Mouse (Mus musculus) kidney, postnatal 4 days (tissue): ENCODE data around the gene Unc119b.
A peak's percentile ranks its signal among the peaks of the same experiment; 100 is the strongest.
"Not testable (repeated sequence)": the region's sequence is repeated elsewhere in the genome, so short reads cannot be mapped to it uniquely, and the experiment has no call there.

Experiments used
- DNase-seq, 2 experiments: peaks; one replicate each; pipeline ENCODE4 v3.0.0; 2021; ENCODE audit warnings: mixed read lengths in 2 of 2

The Unc119b gene

DNA sequence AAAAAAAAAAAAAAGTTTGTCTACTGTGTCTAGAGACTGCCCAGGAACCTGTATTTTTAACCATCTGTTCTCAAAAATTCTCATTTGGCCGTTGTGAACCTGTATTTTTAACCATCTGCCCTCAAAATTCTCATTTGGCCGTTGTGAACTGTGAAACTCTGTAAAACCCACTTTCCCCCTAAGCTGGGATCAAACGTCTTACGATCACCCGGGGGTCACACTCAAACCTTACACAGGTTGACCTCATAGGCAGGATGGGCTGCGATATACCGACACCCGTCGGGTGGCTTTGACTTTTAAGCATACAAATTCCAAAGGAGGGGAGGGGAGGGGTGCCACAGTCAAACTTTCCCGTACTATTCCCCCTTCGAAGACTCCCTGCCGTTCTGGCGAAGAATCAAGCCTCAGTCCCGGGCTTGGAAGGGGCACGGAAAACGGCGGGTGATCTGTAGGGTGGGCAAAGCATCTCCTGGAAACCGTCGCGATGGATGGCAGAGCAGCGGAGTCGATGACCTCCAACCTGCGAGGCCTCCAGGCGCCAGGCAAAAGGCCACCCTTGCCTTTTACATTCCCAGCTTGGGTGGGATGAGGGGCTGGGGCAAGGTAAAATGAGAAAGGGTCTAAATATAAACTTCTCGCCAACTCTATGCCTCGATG is 22.3 kb upstream of the Unc119b start:
- DNase-seq, result peak in 1 of 2 experiments; percentile 35

DNA sequence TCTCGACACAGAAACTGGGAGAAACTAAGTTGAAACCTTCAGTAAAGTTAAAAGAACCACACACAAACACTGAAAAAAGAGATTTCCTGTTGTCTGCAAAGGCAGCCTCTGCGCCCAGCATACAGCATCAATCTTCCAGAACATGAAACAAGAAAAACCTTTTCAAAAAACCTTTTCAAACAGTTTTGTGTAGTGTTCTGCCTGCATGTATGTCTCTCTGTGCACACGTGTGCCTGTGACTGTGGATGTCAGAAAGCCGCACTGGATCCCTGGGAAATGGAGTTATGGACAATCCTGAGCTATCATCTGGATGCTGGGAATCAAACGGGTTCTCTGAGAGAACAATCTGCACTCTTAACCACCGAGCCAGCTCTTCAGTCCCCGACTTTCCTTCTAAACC is 21.6 kb upstream of the Unc119b start:
- no peak for DNase-seq

DNA sequence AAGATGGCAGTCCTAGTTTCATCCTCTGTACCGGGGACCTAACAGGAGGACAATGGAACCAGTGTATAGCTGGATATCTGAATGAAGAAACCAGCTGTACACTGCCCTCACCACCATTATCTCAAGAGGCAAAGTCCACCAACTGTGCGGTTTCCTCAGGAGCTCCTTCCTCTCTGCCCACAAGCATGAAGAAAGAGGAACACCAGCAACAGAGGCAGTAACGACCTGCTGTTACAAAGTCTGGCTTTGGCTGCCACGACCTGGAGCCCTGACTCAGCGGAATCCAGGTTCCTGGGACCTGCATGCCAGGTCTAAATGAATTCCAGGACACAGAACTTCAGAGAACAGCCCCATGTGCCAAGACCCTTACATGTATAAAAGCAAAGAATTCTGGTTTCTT is 21.1 kb upstream of the Unc119b start:
- peak; percentile 55 to 69 for DNase-seq

DNA sequence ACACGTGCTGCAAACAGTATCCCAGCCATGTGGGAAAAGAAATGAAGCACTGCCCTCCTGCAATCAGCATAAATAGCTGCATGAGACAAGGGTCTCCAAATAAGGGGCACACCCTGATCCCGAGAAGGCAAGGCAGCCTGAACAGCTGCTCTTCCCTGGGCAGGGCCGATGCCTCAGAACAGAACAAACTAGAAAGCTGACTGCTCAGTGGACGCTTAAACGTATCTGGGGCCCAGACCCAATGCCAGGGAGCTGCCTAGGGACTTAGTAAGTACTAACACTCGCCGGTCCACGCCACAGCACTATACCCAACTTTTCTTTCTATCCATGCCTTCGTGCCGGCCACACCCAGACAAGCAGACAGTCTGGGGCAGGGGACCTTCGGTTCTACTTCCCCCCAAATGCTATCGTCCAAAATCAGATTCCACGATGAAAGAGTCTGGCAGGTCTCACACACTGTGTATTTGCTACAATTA is 20.4 kb upstream of the Unc119b start:
- no peak for DNase-seq

DNA sequence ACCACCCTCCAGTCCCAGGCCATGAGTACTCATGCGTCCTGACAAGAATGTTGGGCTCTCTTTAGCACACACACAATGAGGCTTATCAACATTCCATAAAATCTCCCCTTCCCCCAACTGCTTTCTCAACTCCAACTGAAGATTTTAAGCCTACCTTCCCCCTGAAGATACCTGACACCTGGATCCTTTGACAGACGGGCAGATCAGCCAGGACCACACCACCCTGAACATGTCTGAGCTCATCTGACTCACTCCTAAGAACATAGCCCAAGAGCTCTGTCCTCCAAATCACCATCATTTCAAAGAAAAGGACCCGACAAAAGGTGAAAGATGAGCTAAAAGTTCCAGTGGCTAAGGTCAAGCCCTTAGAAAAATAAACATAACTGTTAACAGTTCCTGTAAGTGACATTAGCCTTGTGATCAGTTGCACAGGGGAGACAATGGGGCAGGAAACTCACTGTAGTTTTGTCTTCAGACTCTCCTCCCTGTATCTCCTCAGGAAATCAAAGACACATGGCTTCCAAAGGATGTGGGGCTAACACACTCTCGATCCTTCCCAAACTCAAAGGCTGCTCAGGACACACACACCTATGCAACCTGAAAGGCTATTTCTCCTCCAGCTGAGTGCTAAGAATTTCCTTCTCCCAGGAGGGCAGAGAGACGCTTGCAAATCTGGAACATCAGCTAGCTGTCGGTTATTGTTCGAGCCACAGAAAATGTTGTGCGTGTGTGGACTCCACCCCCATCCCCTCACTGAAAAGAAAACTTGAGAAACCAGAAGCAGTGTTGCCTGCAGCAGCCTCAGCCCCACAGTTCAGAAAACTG is 17.6 kb upstream of the Unc119b start:
- no peak for DNase-seq

DNA sequence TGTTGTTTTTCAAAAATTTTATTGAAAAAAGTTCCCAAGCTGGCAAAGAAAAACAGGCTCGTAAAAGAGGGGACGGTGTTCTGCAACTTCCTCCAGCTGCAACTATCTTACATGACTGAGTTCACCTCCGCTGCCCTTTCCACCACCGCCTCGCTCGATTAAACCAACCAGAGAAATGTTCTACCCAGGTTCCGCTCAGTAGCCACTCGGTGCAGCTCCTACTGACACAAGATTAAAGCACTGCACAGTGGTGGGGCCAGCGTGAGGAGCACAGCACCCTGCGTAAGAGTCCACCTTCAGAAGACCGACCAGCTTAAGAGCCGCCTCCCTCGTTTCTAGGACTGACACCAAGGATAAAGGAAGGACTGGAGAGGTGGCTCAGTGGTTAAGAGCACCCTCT is 16.7 kb upstream of the Unc119b start:
- DNase-seq, result peak; percentile 62 to 77

DNA sequence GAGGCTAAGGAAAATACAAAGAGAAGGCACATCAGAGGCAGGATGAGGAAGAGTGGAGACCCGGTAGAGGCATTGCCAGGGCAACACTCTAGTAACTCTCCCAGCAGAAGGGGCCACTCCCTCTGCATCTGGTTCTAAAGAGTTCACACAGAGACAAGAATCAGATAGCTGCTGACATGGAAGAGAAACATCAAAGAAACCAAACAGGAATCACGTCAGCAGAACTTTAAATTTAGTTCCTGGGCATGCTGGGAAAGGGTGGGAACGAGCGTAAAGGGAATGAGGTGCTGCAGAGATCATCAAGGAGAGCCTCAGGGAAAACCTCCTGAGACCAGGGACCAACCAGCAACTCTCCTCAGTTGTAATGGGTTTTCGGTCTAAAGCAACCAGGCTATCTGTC is 16.2 kb upstream of the Unc119b start:
- DNase-seq, result peak in 1 of 2 experiments; percentile 14

DNA sequence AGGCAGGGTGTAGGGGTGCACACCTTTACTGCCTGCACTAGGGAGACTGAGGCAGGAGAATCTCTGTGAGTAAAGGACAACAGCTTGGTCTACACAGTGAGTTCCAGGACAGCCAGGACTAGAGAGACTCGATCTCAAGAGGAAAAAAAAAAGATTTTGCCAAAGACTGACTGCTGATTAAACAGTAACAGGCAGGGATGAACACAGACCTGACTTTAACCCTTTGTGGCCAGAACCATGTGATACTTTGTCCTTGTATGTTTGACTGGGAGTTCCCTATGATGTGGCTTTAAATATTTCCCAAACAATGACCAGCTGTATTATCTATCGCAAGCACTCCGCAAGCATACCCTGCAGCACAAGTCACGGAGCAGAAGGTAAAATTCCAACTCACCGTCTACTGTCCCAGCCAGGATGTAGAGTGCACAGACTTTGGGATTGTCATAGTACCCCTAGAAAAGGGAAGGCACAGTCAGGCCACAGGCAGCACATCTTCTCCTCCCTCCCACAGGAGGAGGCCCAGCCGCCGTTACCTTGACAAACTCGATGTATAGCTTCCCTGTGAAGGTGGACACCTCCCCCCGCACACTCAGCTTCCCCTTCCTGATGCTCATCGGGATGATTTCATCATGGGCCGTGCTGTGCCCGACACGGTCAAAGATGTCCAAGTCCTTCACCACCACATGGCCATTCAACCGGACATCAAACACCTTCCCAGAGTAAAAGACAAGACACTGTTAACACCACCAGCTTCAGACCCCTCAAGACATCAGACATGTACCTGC is 15.1 kb upstream of the Unc119b start:
- no peak for DNase-seq

DNA sequence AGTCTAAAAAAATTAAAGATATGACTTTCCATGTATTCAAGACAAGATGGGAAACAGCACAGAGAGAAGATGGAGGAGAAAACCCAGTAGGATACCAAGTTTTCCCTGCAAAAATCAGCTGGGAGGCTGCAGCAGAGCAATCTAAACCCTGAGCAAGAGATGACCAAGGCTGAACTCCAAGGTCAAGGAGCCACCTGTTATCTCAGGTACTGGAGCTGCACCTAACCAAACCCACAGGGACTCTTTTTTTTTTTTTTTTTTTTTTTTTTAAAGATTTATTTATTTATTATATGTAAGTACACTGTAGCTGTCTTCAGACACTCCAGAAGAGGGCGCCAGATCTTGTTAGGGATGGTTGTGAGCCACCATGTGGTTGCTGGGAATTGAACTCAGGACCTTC is 14.1 kb upstream of the Unc119b start:
- not testable (repeated sequence) for DNase-seq

DNA sequence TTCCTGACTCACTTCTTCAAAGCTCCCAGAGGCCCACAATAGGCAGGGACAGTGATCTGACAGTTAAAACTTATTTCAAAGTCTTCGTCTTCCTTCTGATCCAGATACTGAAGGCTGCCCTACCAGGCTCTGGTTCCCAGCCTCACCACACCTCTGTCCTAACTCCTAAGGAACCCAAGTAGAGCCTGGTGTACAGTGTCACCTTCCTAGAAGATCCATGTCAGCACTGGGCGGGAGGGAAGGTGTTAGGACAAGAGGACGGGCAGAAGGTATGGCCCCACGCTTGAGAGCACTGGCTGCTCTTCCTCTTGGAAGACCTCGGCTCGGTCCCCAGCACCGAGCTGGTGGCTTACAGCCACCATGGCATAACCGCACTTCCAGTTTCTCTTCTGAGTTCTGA is 13.6 kb upstream of the Unc119b start:
- DNase-seq, result no peak

DNA sequence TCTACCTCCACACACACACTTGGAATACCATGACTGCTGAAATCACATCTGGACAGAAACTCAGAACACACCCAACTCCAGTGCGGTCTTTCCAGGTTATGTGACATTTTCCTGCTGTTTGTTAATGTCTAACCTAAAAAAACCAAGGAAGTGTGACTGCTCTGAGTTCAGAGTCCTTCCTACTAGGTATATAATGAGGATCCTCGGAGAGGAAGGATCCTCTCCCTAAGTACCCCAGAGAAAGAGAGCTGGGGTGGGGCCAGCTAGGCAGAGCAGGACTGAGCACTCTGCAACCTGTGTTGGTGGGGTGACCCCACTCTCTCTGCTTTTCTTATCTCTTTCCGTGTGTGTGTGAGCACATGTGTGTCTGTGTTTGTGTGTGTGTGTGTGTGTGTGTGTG is 12.6 kb upstream of the Unc119b start:
- peak in 1 of 2 experiments; percentile 47 for DNase-seq

DNA sequence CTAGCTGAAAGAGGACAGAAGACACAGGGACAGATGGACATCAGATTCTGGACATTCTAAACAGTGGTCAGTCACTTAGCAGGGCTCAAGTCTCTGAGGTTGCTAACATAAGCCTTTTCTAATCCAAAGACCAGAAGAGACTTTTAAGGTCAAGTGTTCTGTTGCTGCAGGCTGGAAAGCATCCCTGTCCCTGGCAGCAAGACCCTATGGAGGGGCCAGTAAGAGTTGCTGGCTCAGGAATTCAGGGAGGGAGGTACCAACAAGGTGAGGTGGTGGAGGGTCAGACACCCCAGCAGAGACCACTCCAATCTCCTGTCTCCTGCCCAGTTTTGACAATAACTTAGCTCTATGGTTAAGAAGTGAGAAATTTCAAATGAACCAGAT is 12.0 kb upstream of the Unc119b start:
- DNase-seq, result no peak

DNA sequence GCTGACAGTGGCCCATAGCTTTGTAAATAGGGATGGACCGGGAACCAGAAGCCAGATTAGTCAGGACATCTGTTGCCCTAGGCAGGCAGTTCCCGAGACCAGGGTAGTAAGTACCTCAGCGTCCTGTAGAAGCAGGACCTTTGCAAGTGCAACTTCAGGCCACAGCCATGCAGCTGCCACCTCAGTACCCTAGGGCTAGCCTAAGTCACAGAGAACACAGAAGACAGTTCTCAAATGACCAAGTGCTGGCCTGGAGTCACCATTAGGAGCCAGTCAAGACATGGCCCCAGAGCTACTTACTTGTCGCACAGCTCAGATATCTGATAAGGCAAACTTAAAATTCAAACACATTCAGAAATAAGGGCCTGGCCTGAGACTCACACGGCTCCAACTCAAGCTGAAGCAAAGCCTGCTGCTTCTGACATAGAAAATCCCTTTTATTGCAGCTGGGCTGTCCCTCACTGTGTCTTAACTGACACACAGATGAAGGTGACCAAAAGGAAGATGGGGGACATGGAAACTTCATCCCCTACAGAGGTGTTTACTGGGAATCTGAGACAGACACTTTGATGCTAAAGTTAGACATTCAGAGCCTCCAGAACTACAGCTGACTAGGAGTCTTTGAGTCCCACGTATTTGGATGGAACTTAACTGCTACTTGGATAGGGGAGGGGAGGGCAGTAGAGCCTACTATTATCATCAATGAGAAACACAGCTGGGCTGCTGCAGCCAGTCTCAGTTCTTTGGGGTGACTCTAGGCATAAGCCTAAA is 11.4 kb upstream of the Unc119b start:
- no peak for DNase-seq

DNA sequence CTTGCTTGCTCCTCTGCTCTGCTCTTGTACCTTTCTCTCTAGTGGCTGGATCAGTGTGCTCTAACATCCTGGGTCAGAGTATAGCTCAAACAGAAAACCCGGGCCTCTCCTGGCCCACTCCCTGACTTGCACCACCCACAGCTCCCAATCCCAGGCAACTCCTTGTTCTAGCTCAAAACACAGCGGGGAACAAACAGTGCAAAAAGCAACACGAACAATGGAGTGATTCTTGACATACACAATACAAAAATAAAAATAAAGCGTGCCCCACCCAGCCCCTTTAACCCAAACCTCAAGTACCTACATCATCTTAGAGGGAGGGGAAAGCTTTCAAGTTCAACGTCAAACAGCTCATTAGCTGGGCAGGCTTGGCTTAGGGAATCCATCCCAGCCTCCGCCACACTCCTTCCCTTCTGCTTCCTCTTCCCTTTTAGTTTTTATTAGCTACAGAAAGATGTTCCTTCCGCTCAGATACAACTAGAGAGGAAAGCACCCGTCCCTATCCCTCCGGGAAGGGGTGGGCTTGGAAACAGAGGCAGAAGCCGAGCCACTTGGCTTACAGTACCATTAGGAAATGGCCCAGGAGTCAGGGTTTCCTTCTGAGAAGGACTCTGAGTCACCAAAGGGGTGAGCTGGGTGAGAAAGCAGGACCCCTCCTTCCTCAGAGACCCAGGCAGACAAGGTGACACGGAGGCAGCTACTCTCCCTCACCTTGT is 10.6 kb upstream of the Unc119b start:
- DNase-seq, result no peak

DNA sequence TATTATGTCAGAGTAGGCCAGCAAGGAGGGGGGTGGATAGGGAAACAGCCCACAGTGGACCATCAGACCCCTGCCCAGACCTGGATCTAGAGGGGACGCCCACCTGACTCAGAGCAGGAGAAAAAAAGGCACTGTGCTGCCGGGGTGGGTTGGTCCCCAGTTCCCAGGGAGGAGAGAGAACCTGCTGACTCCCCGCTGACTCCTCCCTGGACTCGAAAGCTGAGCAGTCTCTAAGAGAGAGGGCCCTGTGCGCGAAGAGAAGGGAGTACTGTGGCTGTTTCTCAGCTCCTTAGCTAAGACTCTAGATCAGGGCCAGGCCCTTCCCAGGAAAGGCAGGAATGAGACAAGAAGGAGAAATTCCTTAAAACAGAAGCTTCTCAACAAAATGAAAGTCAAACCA is 9.7 kb upstream of the Unc119b start:
- no peak for DNase-seq

DNA sequence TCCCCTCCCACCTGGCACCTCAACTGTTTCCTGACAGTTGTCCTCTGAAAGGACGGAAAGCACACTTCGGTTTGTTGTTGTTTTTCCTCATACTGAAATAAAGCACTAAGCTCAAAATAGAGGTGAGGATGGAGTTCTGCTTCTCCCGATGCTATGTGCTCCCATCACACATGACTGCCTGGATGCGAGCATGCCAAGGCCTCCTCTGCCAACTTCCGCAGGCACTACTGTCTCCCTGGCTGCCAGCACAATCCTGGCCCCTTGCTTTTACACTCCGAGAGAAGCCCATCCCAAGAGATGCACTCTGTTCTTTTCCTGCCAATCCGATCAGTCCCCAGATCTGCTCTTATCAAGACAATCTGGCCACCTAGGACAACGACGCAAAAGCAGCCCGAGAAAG is 8.8 kb upstream of the Unc119b start:
- DNase-seq, result no peak

DNA sequence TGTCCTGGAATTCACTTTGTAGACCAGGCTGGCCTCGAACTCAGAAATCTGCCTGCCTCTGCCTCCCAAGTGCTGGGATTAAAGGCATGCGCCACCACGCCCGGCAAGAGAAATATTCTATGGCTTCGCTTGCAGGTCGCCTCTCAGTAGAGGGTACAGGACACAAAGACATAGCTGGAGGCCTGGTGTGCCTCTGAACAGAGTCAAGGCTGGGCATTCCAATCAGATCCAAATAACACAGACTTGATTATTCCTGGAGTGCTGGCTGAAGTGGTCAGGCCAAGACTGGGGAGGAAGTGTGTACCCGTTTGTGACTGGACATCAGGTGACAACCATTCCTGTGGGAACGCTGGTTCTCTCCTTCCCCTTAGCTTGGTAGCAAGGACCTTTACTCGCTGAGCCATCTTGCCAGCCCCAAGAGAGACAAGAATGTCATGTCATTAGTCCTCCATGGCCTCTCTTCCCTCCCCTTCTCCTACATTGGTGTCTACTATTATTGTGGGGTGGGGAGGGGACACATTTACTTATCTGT is 7.5 kb upstream of the Unc119b start:
- no peak for DNase-seq

DNA sequence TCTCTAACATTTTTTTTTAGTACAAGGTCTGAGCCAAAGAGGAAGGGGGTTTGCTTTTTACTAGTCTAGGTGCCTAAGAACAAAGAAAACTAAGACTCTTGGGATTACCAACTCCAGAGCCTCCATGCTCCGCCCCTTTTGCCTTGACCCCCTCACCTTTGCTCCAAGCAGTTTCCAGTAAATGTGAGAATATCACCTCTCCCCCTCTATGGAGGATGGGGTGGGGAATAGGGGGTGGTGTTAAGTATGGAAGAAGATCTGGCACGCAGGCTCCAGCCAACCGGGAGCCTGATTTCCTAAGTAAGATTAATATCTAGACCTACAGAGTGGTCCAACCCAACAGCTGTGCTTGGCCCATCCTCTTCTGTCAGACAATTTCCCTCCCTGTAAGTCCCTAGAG is 6.0 kb upstream of the Unc119b start:
- no peak for DNase-seq

DNA sequence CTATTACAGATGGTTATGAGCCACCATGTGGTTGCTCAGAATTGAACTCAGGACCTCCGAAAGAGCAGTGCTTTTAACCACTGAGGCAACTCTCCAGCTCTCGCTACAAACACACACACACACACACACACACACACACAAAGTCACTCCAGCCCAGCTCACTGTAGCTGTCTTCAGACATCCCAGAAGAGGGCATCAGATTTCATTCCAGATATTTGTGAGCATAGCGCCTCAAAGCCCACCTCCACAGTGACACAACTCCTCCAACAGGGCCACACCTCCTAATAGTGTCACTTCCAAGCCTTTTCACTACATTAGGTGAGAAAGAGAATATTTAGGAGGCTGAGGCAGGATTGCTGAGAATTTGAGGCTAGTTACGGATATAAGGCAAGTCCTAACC is 4.3 kb upstream of the Unc119b start:
- no peak for DNase-seq

DNA sequence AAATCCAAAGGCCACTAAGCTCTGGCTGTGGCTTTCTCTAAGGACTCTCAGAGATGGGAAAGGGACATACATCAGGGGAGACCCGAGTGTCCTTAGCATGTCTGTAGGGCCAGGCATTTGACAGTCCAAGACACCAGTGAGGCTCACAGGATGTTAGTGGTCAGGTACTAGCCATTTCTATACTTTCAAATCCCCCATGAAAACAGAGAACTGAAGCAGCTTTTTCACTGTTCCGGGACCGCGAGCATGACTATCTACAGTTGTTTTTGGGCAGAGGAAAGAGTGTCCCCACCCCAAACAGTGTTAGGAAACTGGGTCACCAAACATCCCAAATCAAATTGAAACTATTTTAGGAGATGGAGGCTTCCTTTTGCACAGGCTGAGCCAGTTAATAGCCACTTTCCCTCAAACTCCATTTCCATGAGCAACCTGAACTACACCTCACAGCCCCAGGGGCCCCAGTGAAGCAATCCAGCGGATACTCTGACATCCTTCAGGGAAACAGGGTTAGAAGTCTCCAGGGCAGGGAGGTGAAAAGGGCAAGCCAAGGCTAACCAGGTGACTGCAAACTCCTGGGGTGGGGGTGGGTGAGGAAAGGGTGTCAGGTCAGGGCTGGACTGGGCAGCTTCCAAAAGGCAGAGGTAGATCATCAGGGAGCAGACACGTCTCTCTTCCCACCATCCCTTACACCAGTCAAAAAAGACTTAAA is 1.3 kb downstream of the Unc119b start:
- no peak for DNase-seq

DNA sequence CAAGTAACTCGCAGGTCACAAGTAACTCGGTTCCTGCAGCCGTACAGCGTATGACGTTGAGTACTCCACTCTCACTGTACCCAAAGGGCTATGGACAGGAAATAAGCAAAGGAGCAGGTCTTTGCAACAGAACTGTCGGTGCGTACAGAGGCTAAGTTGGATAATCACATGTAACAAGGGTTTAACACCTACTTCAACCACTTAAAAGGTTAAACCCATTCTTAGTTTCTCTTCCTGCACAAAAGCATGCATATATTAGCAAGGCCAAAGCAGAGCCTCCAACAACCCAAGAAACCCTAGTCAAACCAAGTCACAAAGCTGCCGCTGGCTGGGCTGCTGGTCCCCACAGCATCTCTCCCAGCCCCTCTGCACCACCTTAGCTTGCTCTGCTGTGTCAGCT is 2.3 kb downstream of the Unc119b start:
- no peak for DNase-seq
